20 mouse cellular contexts compared by ENCODE assay signal in the genomic region with DNA sequence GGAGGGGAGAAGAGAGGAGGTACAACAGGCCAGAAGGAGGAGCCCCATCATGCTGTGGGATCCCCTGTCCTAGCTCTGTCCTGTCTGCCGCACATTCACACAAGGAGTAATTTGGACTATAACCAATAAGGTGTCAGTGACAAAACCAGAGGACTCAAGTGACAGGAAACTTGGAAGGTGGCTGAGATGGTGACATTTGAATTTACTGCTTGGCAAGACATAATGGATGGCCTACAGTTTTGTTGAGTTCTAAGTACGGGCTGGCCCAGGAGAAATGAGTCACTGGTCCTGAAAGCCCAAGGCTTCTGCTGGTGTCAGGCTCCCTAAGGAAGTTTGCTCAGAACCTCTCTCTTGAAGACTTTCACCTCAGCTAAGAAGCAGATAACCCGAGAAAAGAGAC.
DNase-seq lines count a peak whose midpoint lies in the region; ATAC-seq lines count a peak whose summit lies in the region.
"Had no signal": no experiment of that assay in that cellular context is flagged by ENCODE, and none has a peak within 500 bp of the region (broad histone marks: within the 10 kb centered on the region; RNA-seq: fewer than 3 reads in every experiment).

No protein-coding gene starts in this region.

- H3K4me3 ChIP-seq in heart, embryonic 11.5 days (ENCODE audit: low read depth, low read length), result no peak overlapping the region
- no peak overlapping the region for H3K4me3 ChIP-seq in heart, embryonic 15.5 days
- H3K4me3 ChIP-seq: hindbrain, embryonic 12.5 days; intestine, embryonic 15.5 days; megakaryocyte, embryonic 14.5 days; midbrain, embryonic 15.5 days had no signal

- no peaks in the 10 kb centered on the region for H3K36me3 ChIP-seq in heart, embryonic 11.5 days (ENCODE audit: control insufficient read depth, insufficient read depth, low read length)
- no peaks in the 10 kb centered on the region for H3K36me3 ChIP-seq in heart, embryonic 15.5 days
- H3K36me3 ChIP-seq: hindbrain, embryonic 12.5 days; intestine, embryonic 15.5 days; midbrain, embryonic 15.5 days had no signal

- DNase-seq in adrenal gland, postnatal 14 days, result peak; percentile 24
- DNase-seq in adrenal gland, postnatal 25 days, result no peak
- no peak for DNase-seq in heart, postnatal 14 days
- peak; percentile 25 for DNase-seq in NIH3T3 (ENCODE audit: low read depth)
- no peak for DNase-seq in left cerebral cortex, adult 9 months (ENCODE audit: low spot score in 2 of 2)
- DNase-seq: B cell, adult 2 months; cerebellum, adult 8-10 months; forebrain, postnatal 0 days; gastrocnemius, postnatal 14 days; layer of hippocampus, postnatal 36 days; right cerebral cortex, adult 18-20 months; thymus, adult 18-20 months had no signal

- H3K9ac ChIP-seq in heart, embryonic 11.5 days (ENCODE audit: low read depth, low read length), result 0 out of 2 replicates have a peak overlapping the region, but pooled peaks have one; percentile 11
- H3K9ac ChIP-seq in heart, embryonic 15.5 days, result no peak overlapping the region
- H3K9ac ChIP-seq: forebrain, postnatal 0 days; hindbrain, embryonic 12.5 days; intestine, embryonic 15.5 days; midbrain, embryonic 15.5 days had no signal

- WGBS in heart, embryonic 11.5 days (ENCODE audit: insufficient replicate concordance), result 46% methylated on average over 3 of the region's 3 CpGs
- 31% methylated on average over 3 of the region's 3 CpGs for WGBS in heart, embryonic 15.5 days

- no peaks in the 10 kb centered on the region for H3K9me3 ChIP-seq in heart, embryonic 11.5 days (replicated peaks; ENCODE audit: control insufficient read depth, low read length)
- H3K9me3 ChIP-seq in heart, embryonic 15.5 days (replicated peaks), result no peaks in the 10 kb centered on the region
- H3K9me3 ChIP-seq: hindbrain, embryonic 12.5 days; intestine, embryonic 15.5 days; megakaryocyte, embryonic 14.5 days; midbrain, embryonic 15.5 days had no signal

- peak overlapping the region; percentile 76 for H3K27ac ChIP-seq in heart, embryonic 11.5 days (ENCODE audit: low read depth, low read length)
- peak overlapping the region; percentile 66 for H3K27ac ChIP-seq in heart, embryonic 15.5 days
- H3K27ac ChIP-seq: hindbrain, embryonic 12.5 days; intestine, embryonic 15.5 days; midbrain, embryonic 15.5 days had no signal

- peaks cover 40% of the 10 kb centered on the region for H3K4me1 ChIP-seq in heart, embryonic 11.5 days (ENCODE audit: control insufficient read depth, insufficient read depth, low read length)
- H3K4me1 ChIP-seq in heart, embryonic 15.5 days (replicated peaks), result peaks cover 75% of the 10 kb centered on the region
- H3K4me1 ChIP-seq: intestine, embryonic 15.5 days; megakaryocyte, embryonic 14.5 days had no signal

- ATAC-seq in heart, embryonic 11.5 days (replicated peaks; ENCODE audit: insufficient number of reproducible peaks, low FRiP score, low TSS enrichment), result no peak
- ATAC-seq in heart, embryonic 15.5 days (replicated peaks; ENCODE audit: insufficient number of reproducible peaks, insufficient read depth, low FRiP score, low read depth), result no peak
- no peak for ATAC-seq in cerebellum, adult (ENCODE audit: insufficient number of reproducible peaks, low FRiP score, low TSS enrichment)
- ATAC-seq: forebrain, postnatal 0 days; intestine, embryonic 15.5 days; midbrain, embryonic 15.5 days had no signal

- H3K27me3 ChIP-seq in heart, embryonic 11.5 days (ENCODE audit: control insufficient read depth, insufficient read depth, low read length), result no peaks in the 10 kb centered on the region
- H3K27me3 ChIP-seq in heart, embryonic 15.5 days, result no peaks in the 10 kb centered on the region
- H3K27me3 ChIP-seq: hindbrain, embryonic 12.5 days; intestine, embryonic 15.5 days; midbrain, embryonic 15.5 days had no signal

- no peak overlapping the region for H3K4me2 ChIP-seq in heart, embryonic 11.5 days
- H3K4me2 ChIP-seq in heart, embryonic 15.5 days, result no peak overlapping the region
- H3K4me2 ChIP-seq: hindbrain, embryonic 12.5 days; intestine, embryonic 15.5 days; liver, embryonic 11.5 days; midbrain, embryonic 15.5 days had no signal

- intact Hi-C loops in heart, postnatal 14 days (cut with DNase I), result no loop called here

Comparison
In these comparisons a context has a peak if more than half of its experiments do, and no peak if none do; other contexts are left out.
1. DNase-seq: peak in adrenal gland, postnatal 14 days (single experiment) and NIH3T3 (single experiment); none in adrenal gland, postnatal 25 days (single experiment), heart, postnatal 14 days (0 of 2) and left cerebral cortex, adult 9 months (0 of 2).